20 mouse cellular contexts compared by ENCODE assay signal in genomic region chr3:121697169-121697568, GRCm38 (mm10). TPM values are rescaled to one million over a fixed set of nuclear protein-coding genes. Genes with fewer than 3 reads are reported as not detected.
DNase-seq lines count a peak whose midpoint lies in the region; ATAC-seq lines count a peak whose summit lies in the region.
"Had no signal": no experiment of that assay in that cellular context is flagged by ENCODE, and none has a peak within 500 bp of the region (broad histone marks: within the 10 kb centered on the region; RNA-seq: fewer than 3 reads in every experiment).

No protein-coding gene starts in this region.

- H3K9ac ChIP-seq in kidney, embryonic 16.5 days (replicated peaks; ENCODE audit: low read length), result no peak overlapping the region
- H3K9ac ChIP-seq: hindbrain, embryonic 12.5 days; limb, embryonic 12.5 days; liver, postnatal 0 days had no signal

- 78% methylated on average over 7 of the region's 7 CpGs for WGBS in kidney, embryonic 16.5 days

- ATAC-seq in megakaryocyte, adult 5-6 weeks (ENCODE audit: poor library complexity, severe bottlenecking), result 0 out of 2 replicates have a peak, but pooled peaks have one; percentile 3
- no peak for ATAC-seq in kidney, embryonic 16.5 days (ENCODE audit: low FRiP score, low TSS enrichment)
- ATAC-seq: CD4-positive, CD25-positive, alpha-beta regulatory T cell, adult 4 months; intestine, embryonic 16.5 days; liver, postnatal 0 days had no signal

- H3K27ac ChIP-seq in kidney, embryonic 16.5 days (ENCODE audit: low read length), result no peak overlapping the region
- H3K27ac ChIP-seq: hindbrain, embryonic 12.5 days; limb, embryonic 12.5 days; midbrain, embryonic 10.5 days had no signal

- intact Hi-C loops in heart, postnatal 14 days (cut with DNase I), result no loop called here

- H3K4me1 ChIP-seq in kidney, embryonic 16.5 days (ENCODE audit: insufficient read depth, low read length), result no peaks in the 10 kb centered on the region

- H3K36me3 ChIP-seq in kidney, embryonic 16.5 days (ENCODE audit: insufficient read depth, low read length), result no peaks in the 10 kb centered on the region
- H3K36me3 ChIP-seq: hindbrain, embryonic 12.5 days; limb, embryonic 12.5 days; midbrain, embryonic 10.5 days had no signal

- no peak overlapping the region for H3K4me2 ChIP-seq in kidney, embryonic 16.5 days (replicated peaks; ENCODE audit: low read depth, low read length)
- H3K4me2 ChIP-seq: hindbrain, embryonic 12.5 days; limb, embryonic 12.5 days had no signal

- no peaks in the 10 kb centered on the region for H3K9me3 ChIP-seq in kidney, embryonic 16.5 days (ENCODE audit: low read length)
- H3K9me3 ChIP-seq: hindbrain, embryonic 12.5 days; limb, embryonic 12.5 days; midbrain, embryonic 10.5 days had no signal

- H3K4me3 ChIP-seq in kidney, embryonic 16.5 days (ENCODE audit: low read length), result no peak overlapping the region
- H3K4me3 ChIP-seq: hindbrain, embryonic 12.5 days; limb, embryonic 12.5 days; midbrain, embryonic 10.5 days had no signal

- peak; percentile 63 for DNase-seq in gastrocnemius, adult 18-20 months (ENCODE audit: low spot score)
- no peak for DNase-seq in gastrocnemius, postnatal 4 days (ENCODE audit: low spot score in 2 of 2)
- DNase-seq in NIH3T3 (ENCODE audit: low read depth), result peak; percentile 84
- peak; percentile 43 for DNase-seq in gastrocnemius, postnatal 25 days
- DNase-seq in heart, postnatal 14 days, result no peak
- DNase-seq in urinary bladder, postnatal 4 days (ENCODE audit: low spot score in 2 of 2), result no peak
- DNase-seq: adrenal gland, adult 8-10 months; cerebellum, postnatal 36 days; layer of hippocampus, postnatal 36 days; liver, postnatal 0 days; right cerebral cortex, postnatal 25 days had no signal

- H3K27me3 ChIP-seq in kidney, embryonic 16.5 days (ENCODE audit: insufficient read depth, low read length), result no peaks in the 10 kb centered on the region
- H3K27me3 ChIP-seq: hindbrain, embryonic 12.5 days; limb, embryonic 12.5 days had no signal

RNA-seq across cellular contexts. Expression of gene F3, which starts 26.2 kb away (rescaled TPM):
- total RNA-seq in gastrocnemius, adult 18-20 months (2021), result 1 to 10 TPM; 3.3 to 7.9 TPM
- total RNA-seq in gastrocnemius, postnatal 4 days (2021), result 1 to 10 TPM; 3.0 to 4.7 TPM
- total RNA-seq in gastrocnemius, postnatal 25 days (2021), result 1 to 10 TPM; 4.3 to 6.1 TPM
- total RNA-seq in megakaryocyte, adult 5-6 weeks (2015), result 0.89 TPM in 1 of 2 replicates, not detected in the other
- total RNA-seq in megakaryocyte, adult 5-6 weeks (2017), result 2.6 TPM in 1 of 2 replicates, not detected in the other
- 10 to 100 TPM; 16.8 to 19.5 TPM for total RNA-seq in heart, postnatal 14 days (2021)
- 18.8 and 20.0 TPM in 2 replicates for polyA plus RNA-seq in kidney, embryonic 16.5 days (2015; fragmentation: Nextera tagmentation; extraction: Ambion mirVana)
- polyA plus RNA-seq: CD4-positive, CD25-positive, alpha-beta regulatory T cell, adult 4 months had no signal

RNA-seq across cellular contexts. Expression of gene 4930432M17Rik, which starts 26.6 kb away (rescaled TPM):
- total RNA-seq in gastrocnemius, adult 18-20 months (2021), result not detected
- total RNA-seq in gastrocnemius, postnatal 4 days (2021), result not detected
- total RNA-seq in gastrocnemius, postnatal 25 days (2021), result not detected
- not detected in 2 replicates for total RNA-seq in megakaryocyte, adult 5-6 weeks (2015)
- total RNA-seq in megakaryocyte, adult 5-6 weeks (2017), result not detected in 2 replicates
- not detected for total RNA-seq in heart, postnatal 14 days (2021)
- polyA plus RNA-seq in kidney, embryonic 16.5 days (2015; fragmentation: Nextera tagmentation; extraction: Ambion mirVana), result not detected in 2 replicates
- total RNA-seq: adrenal gland, adult 8-10 months; layer of hippocampus, postnatal 36 days had no signal
- polyA plus RNA-seq: CD4-positive, CD25-positive, alpha-beta regulatory T cell, adult 4 months; hindbrain, embryonic 12.5 days; intestine, embryonic 16.5 days; large intestine, adult 2 months; limb, embryonic 12.5 days; liver, postnatal 0 days; midbrain, embryonic 10.5 days; thymus, postnatal 0 days had no signal

Comparison
In these comparisons a context has a peak if more than half of its experiments do, and no peak if none do; other contexts are left out.
1. DNase-seq: peak in gastrocnemius, adult 18-20 months (single experiment), NIH3T3 (single experiment) and gastrocnemius, postnatal 25 days (single experiment); none in gastrocnemius, postnatal 4 days (0 of 2), heart, postnatal 14 days (0 of 2) and urinary bladder, postnatal 4 days (0 of 2).